Mouse (Mus musculus): ENCODE measurements at regions not wholly inside any gene's neighbourhood (a gene's known extent, or its start where the extent isn't known, plus 50 kb on each side); places are given as distances from the start of the nearest gene placed in this dataset.

DNA sequence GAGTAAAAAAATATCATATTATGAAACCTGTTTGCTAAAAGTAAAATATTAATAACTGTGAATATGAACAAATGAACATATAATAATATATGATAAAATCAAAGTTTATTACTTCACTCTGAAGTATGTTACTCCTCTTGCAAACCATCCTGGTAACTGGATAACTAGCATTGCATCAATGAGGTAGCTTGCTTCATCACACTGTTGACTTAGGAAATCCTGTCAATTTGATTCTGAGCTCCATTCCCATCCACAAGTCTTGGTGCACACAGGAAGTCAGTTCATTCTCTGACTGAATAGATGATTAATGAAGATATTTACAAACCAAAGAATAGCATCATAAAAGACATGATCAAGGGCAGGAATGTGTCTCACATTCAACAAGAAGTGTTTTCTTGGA, 286.9 kb upstream of the Gprin3 start:
- DNase-seq (ENCODE audit: low spot score) = no peak

DNA sequence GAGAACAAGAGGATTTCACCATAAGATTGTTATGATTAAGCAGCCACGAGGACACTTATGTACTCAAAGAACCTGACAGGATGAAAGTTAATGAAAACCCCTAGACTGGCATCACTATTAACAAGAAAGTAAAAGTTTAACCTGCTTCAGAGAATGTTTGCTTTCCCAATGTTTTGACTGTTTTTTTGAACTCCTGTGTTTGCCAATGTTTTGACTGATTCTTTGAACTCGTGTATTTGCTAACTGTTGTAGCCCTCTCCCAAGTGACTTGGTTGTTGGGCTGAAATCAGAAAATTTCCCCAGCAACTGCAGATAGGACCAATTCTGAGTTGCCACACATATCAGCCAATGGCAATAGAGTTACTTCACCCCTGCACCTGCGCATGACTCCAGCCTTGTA, 258.9 kb upstream of the Gprin3 start:
- DNase-seq (ENCODE audit: low spot score) = no peak

DNA sequence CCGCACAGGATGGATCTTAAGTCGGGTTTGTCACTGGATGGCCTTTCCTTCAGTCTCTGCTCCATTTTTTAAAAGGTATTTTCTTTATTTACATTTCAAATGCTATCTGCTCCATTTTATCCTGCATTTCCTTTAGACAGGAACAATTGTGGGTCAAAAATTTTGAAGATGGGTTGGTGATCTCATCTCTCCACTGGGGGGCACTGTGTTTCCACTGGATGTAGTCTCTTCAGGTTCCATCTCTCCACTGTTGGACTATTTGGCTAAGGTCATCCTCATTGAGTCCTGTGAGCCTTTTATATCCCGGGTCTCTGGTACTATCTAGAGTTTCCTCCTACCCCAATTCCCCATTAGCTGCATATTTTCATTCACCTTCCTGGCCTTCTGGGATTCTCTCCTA, 241.3 kb upstream of the Gprin3 start:
- DNase-seq (ENCODE audit: low spot score) = peak; percentile 5

All from embryo, embryonic 10.5 days (tissue).